ENCODE assay signal across 11 mouse cellular contexts in genomic region chr4:150709391-150710130, GRCm38 (mm10). TPM values are rescaled to one million over a fixed set of nuclear protein-coding genes. Genes with fewer than 3 reads are reported as not detected.
DNase-seq lines count a peak whose midpoint lies in the region; ATAC-seq lines count a peak whose summit lies in the region.
"Had no signal": no experiment of that assay in that cellular context is flagged by ENCODE, and none has a peak within 500 bp of the region (broad histone marks: within the 10 kb centered on the region; RNA-seq: fewer than 3 reads in every experiment).

No protein-coding gene starts in this region.

- H3K9me3 ChIP-seq in liver, embryonic 16.5 days (replicated peaks; ENCODE audit: control insufficient read depth, low read length) = no peaks in the 10 kb centered on the region
- no peaks in the 10 kb centered on the region for H3K9me3 ChIP-seq in liver, embryonic 11.5 days (ENCODE audit: control insufficient read depth, low read length)
- H3K9me3 ChIP-seq in midbrain, embryonic 13.5 days = no peaks in the 10 kb centered on the region

- 51% methylated on average over 11 of the region's 11 CpGs for WGBS in liver, embryonic 16.5 days (ENCODE audit: insufficient replicate concordance)
- WGBS in liver, embryonic 11.5 days = 53% methylated on average over 11 of the region's 11 CpGs
- WGBS in midbrain, embryonic 13.5 days = 30% methylated on average over 11 of the region's 11 CpGs

- no peak overlapping the region for H3K4me2 ChIP-seq in liver, embryonic 16.5 days (ENCODE audit: low read depth, low read length)
- H3K4me2 ChIP-seq in liver, embryonic 11.5 days = no peak overlapping the region
- H3K4me2 ChIP-seq in midbrain, embryonic 13.5 days (replicated peaks) = no peak overlapping the region

- DNase-seq in liver, embryonic 11.5 days (ENCODE audit: low spot score) = no peak
- DNase-seq in embryo, embryonic 10 days (ENCODE audit: low spot score) = peak; percentile 60
- DNase-seq in kidney, adult 11 months = peak; percentile 90
- no peak for DNase-seq in thymus, postnatal 25 days
- no peak for DNase-seq in c-Kit-positive CD71-positive TER-119-positive erythroid progenitor cells, embryonic 14.5 days (ENCODE audit: low spot score)
- DNase-seq: heart, postnatal 14 days; right cerebral cortex, postnatal 25 days had no signal

- H3K27me3 ChIP-seq in liver, embryonic 16.5 days (ENCODE audit: control insufficient read depth, insufficient read depth, low read depth, low read length) = no peaks in the 10 kb centered on the region
- H3K27me3 ChIP-seq in liver, embryonic 11.5 days (replicated peaks; ENCODE audit: control insufficient read depth, insufficient read depth, low read length) = no peaks in the 10 kb centered on the region; the same call in 1 of the 2 replicates
- peaks cover 7% of the 10 kb centered on the region; the same call in 1 of the 2 replicates for H3K27me3 ChIP-seq in midbrain, embryonic 13.5 days

- H3K27ac ChIP-seq in liver, embryonic 16.5 days (ENCODE audit: low read length) = no peak overlapping the region
- no peak overlapping the region for H3K27ac ChIP-seq in liver, embryonic 11.5 days (ENCODE audit: low read depth, low read length)
- H3K27ac ChIP-seq in midbrain, embryonic 13.5 days = no peak overlapping the region

- ATAC-seq in liver, embryonic 16.5 days (ENCODE audit: low read depth) = no peak
- ATAC-seq in liver, embryonic 11.5 days (replicated peaks; ENCODE audit: low FRiP score) = no peak
- ATAC-seq in midbrain, embryonic 13.5 days = peak; percentile 45; the same call in 1 of the 2 replicates
- ATAC-seq in megakaryocyte-erythroid progenitor cell, adult 5-6 weeks (replicated peaks; ENCODE audit: low FRiP score, low TSS enrichment, poor library complexity, severe bottlenecking) = no peak

- H3K4me3 ChIP-seq in liver, embryonic 16.5 days (ENCODE audit: low read depth, low read length) = no peak overlapping the region
- H3K4me3 ChIP-seq in liver, embryonic 11.5 days (ENCODE audit: low read depth, low read length) = no peak overlapping the region
- no peak overlapping the region for H3K4me3 ChIP-seq in midbrain, embryonic 13.5 days (replicated peaks)

- no peaks in the 10 kb centered on the region for H3K36me3 ChIP-seq in liver, embryonic 16.5 days (ENCODE audit: control insufficient read depth, insufficient read depth)
- H3K36me3 ChIP-seq in liver, embryonic 11.5 days (ENCODE audit: control insufficient read depth, insufficient read depth, low read length) = no peaks in the 10 kb centered on the region
- H3K36me3 ChIP-seq in midbrain, embryonic 13.5 days = no peaks in the 10 kb centered on the region

- no peaks in the 10 kb centered on the region; the same call in none of the 2 replicates for H3K4me1 ChIP-seq in liver, embryonic 16.5 days (ENCODE audit: control insufficient read depth, low read depth, low read length)
- peaks cover 19% of the 10 kb centered on the region for H3K4me1 ChIP-seq in liver, embryonic 11.5 days (replicated peaks; ENCODE audit: control insufficient read depth, insufficient read depth, low read length)
- peaks cover 12% of the 10 kb centered on the region for H3K4me1 ChIP-seq in midbrain, embryonic 13.5 days (replicated peaks)

- H3K9ac ChIP-seq in liver, embryonic 16.5 days (ENCODE audit: low read depth, low read length) = 0 out of 2 replicates have a peak overlapping the region, but pooled peaks have one; percentile 9
- H3K9ac ChIP-seq in liver, embryonic 11.5 days (ENCODE audit: low read depth, low read length) = no peak overlapping the region
- no peak overlapping the region for H3K9ac ChIP-seq in midbrain, embryonic 13.5 days (replicated peaks)

RNA-seq across cellular contexts. Expression of gene Slc45a1, which starts 57.6 kb away (rescaled TPM):
- not detected in 2 replicates for polyA plus RNA-seq in liver, embryonic 16.5 days (2015; fragmentation: Nextera tagmentation; extraction: Ambion mirVana)
- polyA plus RNA-seq in liver, embryonic 11.5 days (2014; fragmentation: Nextera tagmentation; extraction: Ambion mirVana) = 0.04 and 0.05 TPM in 2 replicates
- polyA plus RNA-seq in midbrain, embryonic 13.5 days (2015; fragmentation: Nextera tagmentation; extraction: Ambion mirVana) = 18.1 and 20.7 TPM in 2 replicates
- not detected in 2 replicates for total RNA-seq in megakaryocyte-erythroid progenitor cell, adult 5-6 weeks (2014; fragmentation: Nextera tagmentation)
- not detected in 2 replicates for total RNA-seq in megakaryocyte-erythroid progenitor cell, adult 5-6 weeks (2017)
- total RNA-seq: gastrocnemius, adult 18-20 months; heart, postnatal 14 days had no signal

Comparison
In these comparisons a context has a peak if more than half of its experiments do, and no peak if none do; other contexts are left out.
1. DNase-seq: peak in embryo, embryonic 10 days (single experiment) and kidney, adult 11 months (single experiment); none in liver, embryonic 11.5 days (single experiment), thymus, postnatal 25 days (single experiment) and c-Kit-positive CD71-positive TER-119-positive erythroid progenitor cells, embryonic 14.5 days (single experiment).
2. RNA of gene Slc45a1, which starts 57.6 kb away (polyA plus RNA-seq): 18.1 to 20.7 TPM in midbrain, embryonic 13.5 days; 0.04 to 0.05 TPM in liver, embryonic 11.5 days and not detected in liver, embryonic 16.5 days; every median in the first group is over 10 times any median in the second.